Mouse (Mus musculus) layer of hippocampus, adult 2 months (tissue): ENCODE data around the gene Sfr1. TPM values are rescaled to one million over a fixed set of nuclear protein-coding genes. Genes with fewer than 3 reads are reported as not detected.

Experiments
- DNase-seq, 2 experiments: peaks; one replicate each; pipeline ENCODE4 v3.0.0; 2022; ENCODE audit warnings: low spot score in 2 of 2
- H3K27ac ChIP-seq: fragments of 200-600 bp; 2 replicates; pipeline ENCODE4 v1.8.1; 2022
- H3K4me3 ChIP-seq: fragments of 200-600 bp; 2 replicates; pipeline ENCODE4 v1.8.1; 2022; ENCODE audit warnings: mild to moderate bottlenecking
- CTCF ChIP-seq: fragments of 200-600 bp; conservative IDR thresholded peaks from 2 replicates; pipeline ENCODE4 v1.8.1; 2022; ENCODE audit warnings: antibody characterized with exemption, mild to moderate bottlenecking, moderate library complexity
- long read RNA-seq, 2 experiments: library from polyadenylated mRNA; stranded (forward); transcript quantifications; one replicate each; pipeline ENCODE4 v2.0.0; 2021; ENCODE audit warnings: borderline mapping rate in 2 of 2
- total RNA-seq, 2 experiments: library from RNA; stranded (reverse); gene quantifications; 2 replicates each; pipeline ENCODE4 v1.2.3; 2021

Sfr1 gene
- total RNA-seq, result 100 to 1,000 TPM in 1 of 2 experiments, 10 to 100 TPM in 1; 95.4 to 103 TPM
- long read RNA-seq, experiment 1, transcript Sfr1-201 (4 exons, 1,657 nt), result major isoform, 46 of 82 reads
- long read RNA-seq, experiment 1, partial matches to known transcripts, result 2 of 82 reads
- long read RNA-seq, experiment 1, other reads (novel, unspliced or antisense), result 34 of 82 reads
- long read RNA-seq, experiment 2, transcript Sfr1-201 (4 exons, 1,657 nt), result major isoform, 50 of 116 reads
- long read RNA-seq, experiment 2, partial matches to known transcripts, result 2 of 116 reads
- long read RNA-seq, experiment 2, other reads (novel, unspliced or antisense), result 64 of 116 reads

- peak; percentile 99 to 100 for DNase-seq
- H3K27ac ChIP-seq, result peak within 1 kb of the TSS; percentile 99
- peak within 1 kb of the TSS; percentile 88 for H3K4me3 ChIP-seq
- peak; percentile 72 for TF ChIP-seq CTCF
These were observed at the start of gene Sfr1 for GRCm38 (mm10) chr19:47731071-47731881. Gene Sfr1 (plus strand): TSS chr19:47731682.

GRCm38 (mm10) chr19:47689592-47689991 lies 41.9 kb upstream of the Sfr1 start:
- no peak for TF ChIP-seq CTCF
- no peak overlapping the region for H3K27ac ChIP-seq
- H3K4me3 ChIP-seq, result no peak overlapping the region
- DNase-seq, result no peak

GRCm38 (mm10) chr19:47691994-47692393 lies 39.5 kb upstream of the Sfr1 start, which contains the start of gene Col17a1:
Gene Col17a1 (minus strand): TSS chr19:47692094.
- no peak for DNase-seq
- no peak for TF ChIP-seq CTCF
- H3K27ac ChIP-seq, result no peak within 1 kb of the TSS

GRCm38 (mm10) chr19:47695725-47696124 lies 35.8 kb upstream of the Sfr1 start:
- DNase-seq, result no peak
- TF ChIP-seq CTCF, result no peak
- no peak overlapping the region for H3K27ac ChIP-seq
- H3K4me3 ChIP-seq, result no peak overlapping the region

More at GRCm38 (mm10) chr19:47691994-47692393, 39.5 kb upstream of the Sfr1 start, which contains the start of gene Col17a1:
- no peak within 1 kb of the TSS for H3K4me3 ChIP-seq

GRCm38 (mm10) chr19:47696411-47696810 lies 35.1 kb upstream of the Sfr1 start:
- H3K27ac ChIP-seq, result no peak overlapping the region
- H3K4me3 ChIP-seq, result no peak overlapping the region
- no peak for DNase-seq
- no peak for TF ChIP-seq CTCF

GRCm38 (mm10) chr19:47697067-47697466 lies 34.4 kb upstream of the Sfr1 start:
- TF ChIP-seq CTCF, result no peak
- no peak for DNase-seq
- Histone ChIP-seq H3K27ac (no peak overlapping the region), H3K4me3 (no peak overlapping the region)

GRCm38 (mm10) chr19:47698266-47698665 lies 33.2 kb upstream of the Sfr1 start:
- DNase-seq, result no peak
- no peak overlapping the region for H3K4me3 ChIP-seq
- H3K27ac ChIP-seq, result no peak overlapping the region
- no peak for TF ChIP-seq CTCF

- H3K4me3 ChIP-seq, result no peak overlapping the region
- H3K27ac ChIP-seq, result no peak overlapping the region
- DNase-seq, result no peak
- no peak for TF ChIP-seq CTCF
These were observed 31.7 kb upstream of the Sfr1 start for GRCm38 (mm10) chr19:47699743-47700142.

GRCm38 (mm10) chr19:47700509-47700908 lies 31.0 kb upstream of the Sfr1 start:
- Histone ChIP-seq H3K27ac (no peak overlapping the region), H3K4me3 (no peak overlapping the region)
- TF ChIP-seq CTCF, result no peak
- no peak for DNase-seq

GRCm38 (mm10) chr19:47705080-47705771 lies 26.3 kb upstream of the Sfr1 start:
- no peak for DNase-seq
- H3K27ac ChIP-seq, result no peak overlapping the region
- TF ChIP-seq CTCF, result no peak
- H3K4me3 ChIP-seq, result no peak overlapping the region

GRCm38 (mm10) chr19:47705772-47706309 lies 25.6 kb upstream of the Sfr1 start:
- DNase-seq, result no peak
- no peak overlapping the region for H3K4me3 ChIP-seq
- no peak overlapping the region for H3K27ac ChIP-seq
- no peak for TF ChIP-seq CTCF

- peak; percentile 16 to 59 for DNase-seq
- Histone ChIP-seq H3K4me3 (no peak overlapping the region), H3K27ac (no peak overlapping the region)
- TF ChIP-seq CTCF, result no peak
These were observed 21.1 kb upstream of the Sfr1 start for GRCm38 (mm10) chr19:47710376-47710775.

- no peak for TF ChIP-seq CTCF
- Histone ChIP-seq H3K4me3 (no peak overlapping the region), H3K27ac (no peak overlapping the region)
- DNase-seq, result peak in 1 of 2 experiments; percentile 22
These were observed 18.0 kb upstream of the Sfr1 start for GRCm38 (mm10) chr19:47713457-47713856.
